Comparison of ENCODE assay signal across 8 mouse cellular contexts in the genomic region with DNA sequence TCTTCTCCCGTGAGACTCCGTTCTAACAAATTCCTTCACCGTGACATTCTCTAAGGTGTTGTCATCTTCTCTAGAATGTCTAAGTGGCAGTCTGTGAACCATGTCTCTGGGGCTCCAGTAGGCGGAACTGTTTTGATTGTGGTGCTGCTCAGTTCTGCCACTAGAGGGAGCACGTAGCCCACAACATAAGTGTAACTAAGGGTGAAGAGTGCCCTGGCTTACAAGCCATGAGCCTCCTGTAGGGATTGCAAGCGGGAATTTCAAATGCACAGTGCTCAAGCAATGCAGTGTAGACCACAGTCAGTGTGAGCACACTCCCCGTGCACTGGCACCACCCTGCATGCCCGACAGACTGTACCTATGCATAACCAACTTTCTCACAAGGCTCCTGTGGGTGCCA. TPM values are rescaled to one million over a fixed set of nuclear protein-coding genes. Genes with fewer than 3 reads are reported as not detected.
A peak's percentile ranks its signal among the peaks of the same experiment; 100 is the strongest.
DNase-seq lines count a peak whose midpoint lies in the region; ATAC-seq and TF ChIP-seq lines count a peak whose summit lies in the region.

No protein-coding gene starts in this region.

- 7% methylated on average over 8 of the region's 8 CpGs for WGBS in forebrain, embryonic 16.5 days
- 2% methylated on average over 8 of the region's 8 CpGs for WGBS in lung, embryonic 15.5 days
- WGBS in olfactory bulb, adult 2 months, result 3% methylated on average over 8 of the region's 8 CpGs
- WGBS in thymus, adult 2 months, result 5% methylated on average over 8 of the region's 8 CpGs

- no peak for TF ChIP-seq EP300 in MEL (IDR thresholded peaks at IDR 0.05; ENCODE audit: low read depth in 1 of 2, low read length in 2 of 2)

- H3K27me3 ChIP-seq in MEL (ENCODE audit: control insufficient read depth in 1 of 2, insufficient read depth in 2 of 2, low read length in 2 of 2), result no peaks in the 10 kb centered on the region
- H3K27me3 ChIP-seq in forebrain, embryonic 16.5 days (replicated peaks; ENCODE audit: control insufficient read depth, insufficient read depth, low read length), result no peaks in the 10 kb centered on the region
- no peaks in the 10 kb centered on the region for H3K27me3 ChIP-seq in lung, embryonic 15.5 days
- H3K27me3 ChIP-seq in thymus, adult 2 months (ENCODE audit: control insufficient read depth, insufficient read depth, low read length), result no peaks in the 10 kb centered on the region

- H3K4me3 ChIP-seq in MEL (ENCODE audit: control insufficient read depth in 1 of 2, insufficient read depth in 1 of 2, low read depth in 2 of 2, low read length in 2 of 2), result no peak overlapping the region
- no peak overlapping the region for H3K4me3 ChIP-seq in forebrain, embryonic 16.5 days (replicated peaks; ENCODE audit: low read length)
- no peak overlapping the region for H3K4me3 ChIP-seq in lung, embryonic 15.5 days
- no peak overlapping the region for H3K4me3 ChIP-seq in olfactory bulb, adult 2 months (ENCODE audit: insufficient read depth, low read depth, low read length)
- H3K4me3 ChIP-seq in thymus, adult 2 months (ENCODE audit: control insufficient read depth, insufficient read depth, low read length), result no peak overlapping the region

- peak; percentile 3 for DNase-seq in MEL (ENCODE audit: low read depth, low spot score)
- DNase-seq in cerebellum, adult 11-12 months, result peak; percentile 76
- peak; percentile 86 for DNase-seq in heart, postnatal 4 days
- peak; percentile 63 to 92 for DNase-seq in layer of hippocampus, adult 18-20 months (ENCODE audit: low spot score in 2 of 2)
- DNase-seq in thymus, adult 2 months, result peak; percentile 75

- TF ChIP-seq RAD21 in MEL (IDR thresholded peaks at IDR 0.05; ENCODE audit: low read depth, low read length), result no peak; the same call in 1 of the 2 replicates

- no peak for TF ChIP-seq CTCF in MEL (IDR thresholded peaks at IDR 0.05 in 2 of 3, conservative IDR thresholded peaks at IDR 0.05 in 1 of 3; ENCODE audit: control insufficient read depth in 1 of 3, insufficient read depth in 1 of 3, low read depth in 2 of 3, low read length in 3 of 3, poor library complexity in 1 of 3, severe bottlenecking in 1 of 3)
- 0 out of 2 replicates have a peak, but pooled peaks have one; percentile 28 for TF ChIP-seq CTCF in olfactory bulb, adult 2 months (IDR thresholded peaks at IDR 0.05; ENCODE audit: insufficient read depth, low read depth, low read length)
- peak; percentile 72; the same call in 1 of the 2 replicates for TF ChIP-seq CTCF in thymus, adult 2 months (IDR thresholded peaks at IDR 0.05; ENCODE audit: borderline replicate concordance, control insufficient read depth, extremely low read depth, insufficient read depth, low read length, poor library complexity)

- no peak overlapping the region for H3K9ac ChIP-seq in MEL (ENCODE audit: control insufficient read depth, low read depth, low read length, poor library complexity, severe bottlenecking)
- H3K9ac ChIP-seq in forebrain, embryonic 16.5 days (replicated peaks; ENCODE audit: low read depth, low read length), result no peak overlapping the region
- no peak overlapping the region for H3K9ac ChIP-seq in lung, embryonic 15.5 days

- no peak for TF ChIP-seq POLR2A in MEL (IDR thresholded peaks at IDR 0.05; ENCODE audit: control insufficient read depth in 1 of 2, insufficient read depth in 1 of 2, low read depth in 1 of 2, low read length in 2 of 2, poor library complexity in 1 of 2)
- TF ChIP-seq POLR2A in olfactory bulb, adult 2 months (IDR thresholded peaks at IDR 0.05; ENCODE audit: insufficient read depth, low read depth, low read length), result no peak
- no peak for TF ChIP-seq POLR2A in thymus, adult 2 months (IDR thresholded peaks at IDR 0.05; ENCODE audit: control insufficient read depth, extremely low read depth, insufficient read depth, low read length, poor library complexity)

- no peak overlapping the region for H3K4me2 ChIP-seq in forebrain, embryonic 16.5 days (ENCODE audit: low read length)
- no peak overlapping the region for H3K4me2 ChIP-seq in lung, embryonic 15.5 days

- H3K9me3 ChIP-seq in MEL (replicated peaks; ENCODE audit: insufficient read depth, low read length), result no peaks in the 10 kb centered on the region
- H3K9me3 ChIP-seq in forebrain, embryonic 16.5 days (ENCODE audit: control insufficient read depth, low read length), result no peaks in the 10 kb centered on the region
- no peaks in the 10 kb centered on the region for H3K9me3 ChIP-seq in lung, embryonic 15.5 days

- peak; percentile 83 for ATAC-seq in forebrain, embryonic 16.5 days
- peak; percentile 75; the same call in 1 of the 2 replicates for ATAC-seq in lung, embryonic 15.5 days (ENCODE audit: borderline replicate concordance, extremely low read depth, low FRiP score, low TSS enrichment)

- no peaks in the 10 kb centered on the region for H3K79me2 ChIP-seq in MEL (ENCODE audit: control insufficient read depth, insufficient read depth, low read length, poor library complexity)

- H3K27ac ChIP-seq in MEL (ENCODE audit: control insufficient read depth, low read depth, low read length), result no peak overlapping the region
- no peak overlapping the region for H3K27ac ChIP-seq in forebrain, embryonic 16.5 days (ENCODE audit: low read length)
- H3K27ac ChIP-seq in lung, embryonic 15.5 days, result peak overlapping the region; percentile 73
- no peak overlapping the region for H3K27ac ChIP-seq in olfactory bulb, adult 2 months (ENCODE audit: insufficient read depth, low read depth, low read length)
- H3K27ac ChIP-seq in thymus, adult 2 months (ENCODE audit: control insufficient read depth, insufficient read depth, low read length), result no peak overlapping the region

- no peaks in the 10 kb centered on the region for H3K4me1 ChIP-seq in MEL (ENCODE audit: control insufficient read depth in 1 of 2, insufficient read depth in 2 of 2, low read length in 2 of 2)
- no peaks in the 10 kb centered on the region for H3K4me1 ChIP-seq in forebrain, embryonic 16.5 days (replicated peaks; ENCODE audit: control insufficient read depth, insufficient read depth, low read length)
- no peaks in the 10 kb centered on the region for H3K4me1 ChIP-seq in lung, embryonic 15.5 days
- H3K4me1 ChIP-seq in olfactory bulb, adult 2 months (ENCODE audit: control insufficient read depth, insufficient read depth, low read length), result peaks cover 2% of the 10 kb centered on the region; the same call in 1 of the 2 replicates
- H3K4me1 ChIP-seq in thymus, adult 2 months (replicated peaks; ENCODE audit: control insufficient read depth, insufficient read depth, low read length), result peaks cover 2% of the 10 kb centered on the region; the same call in 1 of the 2 replicates

- no peaks in the 10 kb centered on the region for H3K36me3 ChIP-seq in MEL (ENCODE audit: control insufficient read depth in 1 of 2, insufficient read depth in 2 of 2, low read length in 2 of 2)
- H3K36me3 ChIP-seq in forebrain, embryonic 16.5 days (ENCODE audit: control insufficient read depth, insufficient read depth), result no peaks in the 10 kb centered on the region
- H3K36me3 ChIP-seq in lung, embryonic 15.5 days, result no peaks in the 10 kb centered on the region
- H3K36me3 ChIP-seq in thymus, adult 2 months (ENCODE audit: control insufficient read depth, insufficient read depth, low read length), result no peaks in the 10 kb centered on the region

TF ChIP-seq in MEL, 35 proteins besides CTCF, POLR2A, EP300 and RAD21:
- TF ChIP-seq CHD1 (IDR thresholded peaks at IDR 0.05; ENCODE audit: low read depth, low read length) (no peak), E2F4 (IDR thresholded peaks at IDR 0.05; ENCODE audit: borderline replicate concordance, low read depth, low read length) (no peak), GATA1 (IDR thresholded peaks at IDR 0.05; ENCODE audit: low read depth, low read length) (no peak), MYB (IDR thresholded peaks at IDR 0.05; ENCODE audit: low read depth, low read length) (no peak), RCOR1 (IDR thresholded peaks at IDR 0.05; ENCODE audit: low read depth, low read length) (no peak), GABPA (IDR thresholded peaks at IDR 0.05; ENCODE audit: low read depth, low read length) (no peak), USF1 (IDR thresholded peaks at IDR 0.05; ENCODE audit: low read depth, low read length) (no peak), MEF2A (IDR thresholded peaks at IDR 0.05; ENCODE audit: extremely low read depth, insufficient replicate concordance, low read depth, low read length, poor library complexity, severe bottlenecking) (no peak), ZKSCAN1 (IDR thresholded peaks at IDR 0.05; ENCODE audit: low read depth, low read length) (no peak), TAL1 (IDR thresholded peaks at IDR 0.05; ENCODE audit: low read length) (no peak), UBTF (IDR thresholded peaks at IDR 0.05; ENCODE audit: borderline replicate concordance, insufficient read depth, low read depth, low read length) (no peak), ELF1 (IDR thresholded peaks at IDR 0.05; ENCODE audit: low read depth, low read length) (no peak), MAX (IDR thresholded peaks at IDR 0.05; ENCODE audit: low read length) (no peak), SMC3 (IDR thresholded peaks at IDR 0.05; ENCODE audit: low read depth, low read length) (no peak), POLR2AphosphoS2 (IDR thresholded peaks at IDR 0.05; ENCODE audit: low read length) (no peak), MYC (IDR thresholded peaks at IDR 0.05; ENCODE audit: low read depth, low read length) (no peak)

RNA-seq across cellular contexts. Expression of a gene that starts 43.2 kb away (rescaled TPM):
- total RNA-seq in MEL (2012; rRNA removed), result not detected in 2 replicates
- polyA plus RNA-seq in MEL (2012; ENCODE audit: insufficient read depth in 1 of 2, insufficient read length in 2 of 2, low read depth in 1 of 2, low replicate concordance in 2 of 2, missing spikeins in 1 of 2), result not detected
- polyA plus RNA-seq in forebrain, embryonic 16.5 days (2015; fragmentation: Nextera tagmentation; extraction: Ambion mirVana), result 37.1 and 39.7 TPM in 2 replicates
- 10 to 100 TPM; 33.0 to 34.9 TPM for total RNA-seq in heart, postnatal 4 days (2021)
- 10 to 100 TPM; 25.2 to 28.2 TPM for total RNA-seq in layer of hippocampus, adult 18-20 months (2021)
- polyA plus RNA-seq in lung, embryonic 15.5 days (2015; fragmentation: Nextera tagmentation; extraction: Ambion mirVana), result 21.7 and 23.3 TPM in 2 replicates
- polyA plus RNA-seq in olfactory bulb, adult 2 months (2012; ENCODE audit: insufficient read depth, insufficient read length, low replicate concordance, missing spikeins), result not detected in 2 replicates
- 71.3 and 98.8 TPM in 2 replicates for polyA plus RNA-seq in thymus, adult 2 months (2012; rRNA removed)

Comparison
In these comparisons a context has a peak if more than half of its experiments do, and no peak if none do; other contexts are left out.
1. DNase-seq: peak in every context shown above with its lines; median percentile 86 in heart, postnatal 4 days; 78 in layer of hippocampus, adult 18-20 months; 76 in cerebellum, adult 11-12 months; 75 in thymus, adult 2 months; 3 in MEL.
2. CTCF ChIP-seq: peak in olfactory bulb, adult 2 months (single experiment) and thymus, adult 2 months (single experiment); none in MEL (0 of 3).